Mouse (Mus musculus) kidney, adult 10 weeks (tissue): ENCODE results near the gene Gm3238. TPM values are rescaled to one million over a fixed set of nuclear protein-coding genes. Genes with fewer than 3 reads are reported as not detected.

Experiments
- polyA plus RNA-seq: library from polyadenylated mRNA; stranded (reverse); fragments of 350-450 nt; fragmentation: Illumina TruSeq; extraction: RNeasy Lipid Tissue Mini Kit (QIAGEN cat#74804); gene quantifications from one replicate; pipeline ENCODE4 v1.2.3, GENCODE M21; 2014; ENCODE audit warnings: low read depth, low replicate concordance

Gene Gm3238
- polyA plus RNA-seq, result not detected

DNA sequence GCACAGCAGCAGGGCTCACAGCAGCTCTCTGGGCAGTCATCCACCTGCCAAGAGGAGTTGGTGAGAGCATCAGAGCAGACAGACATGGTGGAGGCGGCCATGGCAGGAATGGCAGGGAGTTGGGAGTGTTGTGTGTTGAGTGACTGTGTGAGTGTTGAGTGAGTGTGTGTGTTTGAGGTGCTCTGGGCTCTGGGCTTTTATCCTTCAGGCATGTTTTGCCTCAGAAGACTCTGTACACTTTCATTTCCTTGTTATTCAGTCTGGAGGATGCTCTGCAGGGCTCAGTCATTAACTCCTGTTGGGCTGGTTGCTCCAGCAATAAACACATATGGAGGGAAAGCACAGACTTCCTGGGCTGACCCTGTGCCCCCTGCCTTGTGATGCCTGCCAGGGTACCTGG is at the start of gene Gm3238:
TSS of gene Gm3238 (minus strand) at position 101 of the 400 bp plus-strand sequence.

DNA sequence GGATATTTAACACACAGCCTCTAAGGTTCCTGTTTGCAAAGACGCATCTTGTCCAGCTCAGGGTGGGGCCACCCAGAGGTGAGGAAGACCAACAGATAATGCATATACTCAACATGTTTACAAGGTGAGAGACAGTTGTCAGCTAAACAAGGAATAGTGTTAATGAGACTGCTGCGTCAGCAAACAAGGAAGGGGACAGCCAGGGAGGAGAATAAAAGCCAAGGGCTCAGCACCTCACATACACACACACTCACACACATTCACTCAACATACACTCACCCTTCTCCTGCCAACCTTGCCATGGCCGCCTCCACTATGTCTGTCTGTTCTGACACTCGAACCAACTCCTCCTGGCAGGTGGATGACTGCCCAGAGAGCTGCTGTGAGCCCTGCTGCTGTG is 43.3 kb upstream of the Gm3238 start, which contains the start of gene Gm2696:
TSS of gene Gm2696 (plus strand) at position 301 of the 400 bp plus-strand sequence.

GRCm38 (mm10) chr10:77811743-77812142 is 40.6 kb upstream of the Gm3238 start, which contains the start of gene Gm9507:
Gm9507 (minus strand) TSS chr10:77811843.

DNA sequence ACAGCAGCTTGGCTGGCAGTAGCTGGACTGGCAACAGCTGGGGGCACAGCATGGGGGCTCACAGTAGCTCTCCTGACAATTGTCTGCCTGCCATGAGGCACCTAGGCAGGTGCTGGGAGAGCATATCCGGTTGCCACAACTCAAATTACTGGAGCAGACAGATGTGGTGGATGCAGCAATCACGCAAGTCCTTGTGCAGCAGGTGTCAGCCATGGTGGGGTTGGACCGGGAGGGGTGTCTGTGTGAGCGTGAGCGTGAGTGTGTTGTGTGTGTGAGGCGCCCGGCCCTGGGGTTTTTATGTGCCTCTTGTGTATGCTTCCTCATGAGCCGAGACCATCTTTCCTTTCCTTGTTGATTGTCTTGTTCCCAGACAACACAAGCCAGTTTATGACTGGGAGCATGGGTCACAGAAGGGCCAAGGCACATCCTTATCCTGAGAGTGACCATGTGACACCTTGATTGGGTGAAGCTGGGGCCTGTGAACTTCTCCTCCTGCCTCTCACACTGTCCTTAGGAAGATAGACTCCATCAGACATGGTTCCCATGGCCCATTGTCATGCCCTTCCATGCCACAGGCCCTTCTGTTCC is 27.9 kb upstream of the Gm3238 start, which contains the start of gene Gm19668:
TSS of gene Gm19668 (minus strand) at position 213 of the 588 bp plus-strand sequence.

GRCm38 (mm10) chr10:77794976-77795375 is 23.9 kb upstream of the Gm3238 start, which contains the start of gene Gm9639:
Gm9639 (minus strand) TSS chr10:77795076.

GRCm38 (mm10) chr10:77787876-77788275 is 16.8 kb upstream of the Gm3238 start, which contains the start of gene Gm7137:
Gm7137 (minus strand) TSS chr10:77788200.

GRCm38 (mm10) chr10:77782442-77782841 is 11.3 kb upstream of the Gm3238 start, which contains the start of gene Gm3250:
Gm3250 (minus strand) TSS chr10:77782542.

GRCm38 (mm10) chr10:77776844-77777243 is 5.7 kb upstream of the Gm3238 start, which contains the start of gene Gm7138:
Gm7138 (minus strand) TSS chr10:77776944.

GRCm38 (mm10) chr10:77759582-77759981 is 11.5 kb downstream of the Gm3238 start, which contains the start of gene Gm3233:
Gm3233 (minus strand) TSS chr10:77759682.

GRCm38 (mm10) chr10:77751254-77751653 is 19.9 kb downstream of the Gm3238 start, which contains the start of gene Gm9736:
Gm9736 (minus strand) TSS chr10:77751354.

DNA sequence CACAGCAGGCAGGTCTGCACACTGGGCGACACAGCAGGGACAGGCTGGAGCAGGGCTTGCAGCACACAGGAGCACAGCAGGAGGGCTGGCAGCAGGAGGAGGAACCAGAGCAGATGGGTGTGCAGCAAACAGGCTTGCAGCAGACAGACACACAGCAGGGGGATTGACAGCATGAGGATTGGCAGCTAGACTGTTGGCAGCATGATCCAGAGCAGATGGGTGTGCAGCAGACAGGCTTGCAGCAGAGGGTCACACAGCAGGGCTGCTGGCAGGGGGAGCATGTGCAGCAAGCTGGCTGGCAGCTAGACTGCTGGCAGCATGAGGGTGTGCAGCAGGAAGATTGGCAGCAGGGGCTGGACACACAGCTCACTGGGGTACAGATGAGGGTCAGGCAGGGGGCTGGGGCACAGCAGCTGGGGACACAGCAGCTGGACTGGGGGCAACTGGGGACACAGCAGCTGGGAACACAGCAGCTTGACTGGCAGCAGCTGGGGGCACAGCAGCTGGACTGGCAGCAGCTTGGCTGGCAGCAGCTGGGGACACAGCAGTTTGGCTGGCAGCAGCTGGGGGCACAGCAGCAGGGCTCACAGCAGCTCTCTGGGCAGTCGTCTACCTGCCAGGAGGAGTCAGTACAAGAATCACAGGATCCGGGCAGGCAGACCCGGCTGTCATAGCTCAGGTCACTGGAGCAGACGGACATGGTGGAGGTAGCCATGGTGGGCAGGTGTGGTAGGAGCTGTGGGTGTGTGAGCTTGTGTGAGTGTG is 29.0 kb downstream of the Gm3238 start, which contains the start of gene Gm18596:
TSS of gene Gm18596 (minus strand) at position 715 of the 765 bp plus-strand sequence.

DNA sequence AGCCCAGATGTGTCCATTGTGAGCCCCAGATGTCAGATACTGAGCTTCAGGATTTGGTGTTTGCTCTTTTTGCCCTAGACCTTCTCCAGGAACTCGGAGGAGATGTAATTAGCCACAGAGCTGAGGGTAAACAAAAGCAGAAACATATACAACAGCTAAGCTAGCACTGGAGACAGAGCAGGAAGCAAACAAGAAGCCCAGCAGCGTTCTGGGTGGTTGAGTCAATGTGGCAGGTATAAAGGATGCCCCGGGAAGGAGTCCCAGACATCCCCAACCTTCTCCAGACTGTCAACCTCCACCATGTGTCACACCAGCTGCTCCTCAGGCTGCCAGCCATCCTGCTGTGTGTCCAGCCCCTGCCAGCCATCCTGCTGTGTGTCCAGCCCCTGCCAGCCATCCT is 44.9 kb downstream of the Gm3238 start, which contains the start of gene Gm10100:
TSS of gene Gm10100 (plus strand) at position 301 of the 400 bp plus-strand sequence.

Other genes with a start within 250 kb of the Gm3238 start
- gene Itgb2, start 241.1 kb downstream of the Gm3238 start, polyA plus RNA-seq, result 0.28 TPM
- 229 TPM for gene Pttg1ip, start 189.6 kb downstream of the Gm3238 start, polyA plus RNA-seq
- 77.9 TPM for gene Sumo3, start 165.2 kb downstream of the Gm3238 start, polyA plus RNA-seq
- gene Gm49325, start 165.1 kb downstream of the Gm3238 start, polyA plus RNA-seq, result not detected
- 6.5 TPM for gene Ube2g2, start 149.1 kb downstream of the Gm3238 start, polyA plus RNA-seq
- not detected for gene Tspear, start 84.8 kb downstream of the Gm3238 start, polyA plus RNA-seq
- gene Gm19402, start 80.6 kb downstream of the Gm3238 start, polyA plus RNA-seq, result not detected
- not detected for gene Gm9508, start 74.1 kb downstream of the Gm3238 start, polyA plus RNA-seq
- not detected for gene Gm10272, start 64.7 kb downstream of the Gm3238 start, polyA plus RNA-seq
- gene Gm10024, start 59.9 kb downstream of the Gm3238 start, polyA plus RNA-seq, result not detected
- gene Gm10142, start 55.5 kb downstream of the Gm3238 start, polyA plus RNA-seq, result not detected
- not detected for gene Krtap12-1, start 50.7 kb downstream of the Gm3238 start, polyA plus RNA-seq
- not detected for gene Gm10100, start 44.8 kb downstream of the Gm3238 start, polyA plus RNA-seq
- not detected for gene Gm18596, start 28.7 kb downstream of the Gm3238 start, polyA plus RNA-seq
- not detected for gene Gm9736, start 20.0 kb downstream of the Gm3238 start, polyA plus RNA-seq
- not detected for gene Gm3233, start 11.6 kb downstream of the Gm3238 start, polyA plus RNA-seq
- gene Gm7138, start 5.6 kb upstream of the Gm3238 start, polyA plus RNA-seq, result not detected
- gene Gm3250, start 11.2 kb upstream of the Gm3238 start, polyA plus RNA-seq, result not detected
- gene Gm7137, start 16.9 kb upstream of the Gm3238 start, polyA plus RNA-seq, result not detected
- not detected for gene Gm9639, start 23.8 kb upstream of the Gm3238 start, polyA plus RNA-seq
- not detected for gene Gm19668, start 27.8 kb upstream of the Gm3238 start, polyA plus RNA-seq
- gene Gm9507, start 40.5 kb upstream of the Gm3238 start, polyA plus RNA-seq, result not detected
- not detected for gene Gm2696, start 43.4 kb upstream of the Gm3238 start, polyA plus RNA-seq
- gene Krtap10-4, start 55.8 kb upstream of the Gm3238 start, polyA plus RNA-seq, result not detected
- gene Krtap10-10, start 64.6 kb upstream of the Gm3238 start, polyA plus RNA-seq, result not detected
- gene Gm36176, start 75.5 kb upstream of the Gm3238 start, polyA plus RNA-seq, result not detected
- not detected for gene Gm10318, start 81.5 kb upstream of the Gm3238 start, polyA plus RNA-seq
- gene Gm3285, start 90.7 kb upstream of the Gm3238 start, polyA plus RNA-seq, result not detected
- gene Lrrc3, start 131.2 kb upstream of the Gm3238 start, polyA plus RNA-seq, result 2.5 TPM
- gene Trpm2, start 199.2 kb upstream of the Gm3238 start, polyA plus RNA-seq, result not detected
- 2.7 TPM for gene 1810043G02Rik, start 207.2 kb upstream of the Gm3238 start, polyA plus RNA-seq
- gene Pfkl, start 238.8 kb upstream of the Gm3238 start, polyA plus RNA-seq, result 1.4 TPM